Mouse (Mus musculus): Measurements from ENCODE around the gene Ppp1r37.

Ppp1r37 gene

DNA sequence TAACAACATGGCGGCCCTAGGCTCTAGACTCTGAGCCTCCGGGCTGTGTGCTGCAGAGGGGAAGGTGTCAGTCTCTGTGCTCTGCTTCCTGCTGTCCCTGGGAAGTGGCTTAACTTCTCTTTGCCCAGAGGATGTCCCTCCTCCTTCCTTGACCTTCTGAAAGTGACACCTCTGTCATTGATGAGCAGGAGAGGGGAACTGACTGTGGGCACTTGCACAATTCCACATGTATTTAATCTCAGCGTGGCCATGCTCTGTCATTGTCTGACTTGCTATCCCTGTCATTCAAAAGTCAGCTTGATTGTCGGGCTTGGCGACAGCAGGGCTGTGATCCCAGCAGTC is 66.7 kb downstream of the Ppp1r37 start:
- DNase-seq, result no peak

- no peak for DNase-seq
These were observed 67.2 kb downstream of the Ppp1r37 start for GRCm38 (mm10) chr7:19495521-19496213.

DNA sequence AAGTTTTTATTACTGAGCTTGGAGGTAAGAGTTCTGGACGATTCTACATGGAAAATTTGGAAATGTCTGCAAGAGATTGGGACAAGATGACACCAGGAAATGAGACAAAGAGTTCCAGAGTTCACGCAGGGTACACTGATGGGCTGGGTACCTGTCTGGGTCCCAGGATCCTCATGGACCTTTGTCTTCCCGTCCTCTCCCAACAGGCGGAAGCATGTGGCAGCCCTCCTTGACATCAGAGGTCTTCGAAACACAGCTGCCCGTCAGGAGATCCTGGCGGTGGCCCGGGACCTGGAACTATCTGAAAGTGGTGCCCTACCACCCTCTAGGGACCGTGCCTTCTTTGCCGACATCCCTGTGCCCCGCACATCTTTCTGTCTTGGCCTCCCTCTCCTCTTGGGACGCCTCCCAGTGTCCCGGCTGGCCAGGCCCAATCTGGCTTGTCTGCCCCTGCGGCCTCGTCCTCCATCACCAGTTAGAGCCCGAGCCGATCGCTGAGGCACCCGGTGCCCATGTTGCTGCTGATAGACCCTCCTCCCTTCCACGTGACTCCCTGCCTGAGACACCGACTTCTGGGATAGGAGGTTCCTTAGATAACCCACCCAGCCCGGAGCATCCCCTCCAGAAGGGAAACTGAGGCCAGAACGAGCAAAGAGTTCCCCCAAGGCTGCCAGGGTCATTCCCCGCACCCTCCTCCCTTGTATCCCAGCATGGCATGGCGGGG is 68.0 kb downstream of the Ppp1r37 start:
- DNase-seq, result no peak

GRCm38 (mm10) chr7:19491731-19492130 is 71.1 kb downstream of the Ppp1r37 start:
- DNase-seq, result peak; percentile 43

DNA sequence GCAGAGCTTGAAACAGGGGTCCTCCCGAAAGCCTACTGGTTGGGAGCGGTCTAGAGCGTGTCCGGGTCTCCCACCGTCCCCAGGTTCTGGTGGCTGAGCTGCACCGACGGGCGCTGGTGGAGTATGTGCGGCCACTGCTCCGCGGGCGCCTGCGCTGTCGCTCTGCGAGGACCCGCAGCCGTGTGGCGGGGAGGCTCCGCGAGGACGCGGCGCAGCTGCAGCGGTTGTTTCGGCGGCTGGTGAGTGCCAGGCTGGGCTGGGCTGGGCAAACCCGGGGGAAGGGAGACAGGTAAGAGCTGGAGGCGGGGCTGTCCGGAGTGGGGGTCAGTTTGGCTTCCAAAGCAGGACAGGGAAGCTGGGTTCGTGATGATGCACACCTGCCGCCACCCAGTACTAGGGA is 73.4 kb downstream of the Ppp1r37 start:
- no peak for DNase-seq

DNA sequence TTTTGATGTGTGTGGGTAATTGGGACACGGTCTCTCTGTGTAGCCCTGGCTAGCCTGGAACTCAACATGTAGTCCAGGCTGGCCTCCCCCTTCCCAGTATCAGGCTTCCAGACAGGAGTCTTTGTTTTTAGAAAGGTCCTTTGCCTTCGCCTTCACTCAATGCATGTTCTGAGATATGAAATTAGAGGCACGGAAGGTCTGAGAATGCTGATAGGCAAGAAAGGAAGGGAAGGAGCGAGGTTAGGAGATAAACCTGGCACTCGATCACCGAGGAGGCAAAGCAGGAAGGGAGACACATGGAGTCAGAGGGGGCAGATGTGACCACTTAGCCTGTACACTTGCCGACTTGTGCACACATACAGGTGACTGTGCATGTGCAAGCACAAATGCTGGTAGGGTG is 76.3 kb downstream of the Ppp1r37 start:
- no peak for DNase-seq

DNA sequence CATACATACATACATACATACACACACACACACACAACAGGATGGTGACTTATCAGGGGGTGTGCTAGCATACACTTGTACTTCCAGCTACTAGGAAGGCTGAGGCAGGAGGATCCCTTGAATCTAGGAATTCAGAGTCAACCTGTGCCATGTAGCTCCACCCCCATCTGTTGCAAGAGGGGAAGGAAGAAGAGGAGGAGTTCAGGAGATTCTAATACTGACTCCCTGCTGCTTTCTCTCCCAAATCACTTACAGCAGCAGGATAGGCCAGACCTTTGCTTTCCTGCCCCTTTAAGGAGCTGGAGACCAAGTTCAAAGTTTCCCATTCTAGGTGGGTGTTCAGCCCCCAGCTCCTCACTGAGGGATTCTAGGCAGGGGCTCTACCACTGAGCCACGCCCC is 77.4 kb downstream of the Ppp1r37 start:
- no peak for DNase-seq

GRCm38 (mm10) chr7:19483281-19483680 is 79.6 kb downstream of the Ppp1r37 start:
- DNase-seq, result no peak

Data from thymus, postnatal 4 days (tissue).